Mouse (Mus musculus): ENCODE measurements around the gene Kifc5b. TPM values are rescaled to one million over a fixed set of nuclear protein-coding genes. Genes with fewer than 3 reads are reported as not detected.

The Kifc5b gene
- polyA plus RNA-seq, 1 experiment from 2014 or later, result 5.1 TPM

DNA sequence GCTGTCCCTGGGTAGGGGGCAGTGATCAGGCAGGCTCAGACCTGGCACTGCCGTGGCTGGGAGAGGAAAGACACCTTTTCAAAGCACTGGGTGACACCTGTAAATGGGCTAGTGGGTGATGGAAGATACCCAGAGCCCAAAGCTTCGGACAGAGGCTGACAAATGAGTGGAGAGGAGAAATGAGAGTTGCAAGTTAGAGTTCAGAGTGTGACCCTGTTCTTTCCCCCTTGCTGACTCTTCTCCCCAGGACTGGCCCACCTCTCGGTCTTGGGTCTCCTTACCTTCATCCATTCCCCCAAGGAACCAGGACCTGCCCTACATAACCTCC is 23.0 kb downstream of the Kifc5b start:
- peak overlapping the region; percentile 68 for H3K4me3 ChIP-seq (replicated peaks)
- H3K9ac ChIP-seq, result peak overlapping the region; percentile 72
- no peak for ATAC-seq
- H3K4me2 ChIP-seq (replicated peaks), result peak overlapping the region; percentile 88
- peaks cover 7% of the 10 kb centered on the region; the same call in 1 of the 2 replicates for H3K36me3 ChIP-seq
- H3K27ac ChIP-seq, result peak overlapping the region; percentile 93
- H3K9me3 ChIP-seq, result no peaks in the 10 kb centered on the region
- WGBS, result 4% methylated on average over 3 of the region's 3 CpGs
- H3K4me1 ChIP-seq (replicated peaks), result peaks cover 25% of the 10 kb centered on the region
- no peaks in the 10 kb centered on the region for H3K27me3 ChIP-seq (replicated peaks)

- Histone ChIP-seq H3K27ac (peak within 1 kb of the TSS; percentile 93), H3K4me3 (replicated peaks) (peak within 1 kb of the TSS; percentile 68), H3K4me1 (replicated peaks) (peaks cover 30% of the 10 kb centered on the region), H3K27me3 (replicated peaks) (no peaks in the 10 kb centered on the region), H3K9me3 (no peaks in the 10 kb centered on the region), H3K4me2 (replicated peaks) (peak within 1 kb of the TSS; percentile 88), H3K9ac (peak within 1 kb of the TSS; percentile 72), H3K36me3 (no peaks in the 10 kb centered on the region)
- 6% methylated on average over 21 of the region's 24 CpGs for WGBS
- ATAC-seq, result no peak
Observed at GRCm38 (mm10) chr17:26941031-26941789, 24.3 kb downstream of the Kifc5b start, which contains the start of gene Syngap1. TSS of gene Syngap1 (plus strand) at chr17:26941253.

GRCm38 (mm10) chr17:26941841-26942570 is 25.1 kb downstream of the Kifc5b start:
- peak overlapping the region; percentile 36 for H3K27ac ChIP-seq
- peak overlapping the region; percentile 39 for H3K4me3 ChIP-seq (replicated peaks)
- no peaks in the 10 kb centered on the region for H3K36me3 ChIP-seq
- H3K9me3 ChIP-seq, result no peaks in the 10 kb centered on the region
- H3K4me2 ChIP-seq (replicated peaks), result peak overlapping the region; percentile 88
- H3K4me1 ChIP-seq (replicated peaks), result peaks cover 37% of the 10 kb centered on the region
- ATAC-seq, result no peak
- peak overlapping the region; percentile 37 for H3K9ac ChIP-seq
- H3K27me3 ChIP-seq (replicated peaks), result no peaks in the 10 kb centered on the region
- 20% methylated on average over 4 of the region's 4 CpGs for WGBS

- H3K9ac ChIP-seq, result peak overlapping the region; percentile 54
- H3K36me3 ChIP-seq, result no peaks in the 10 kb centered on the region
- WGBS, result 32% methylated on average over 13 of the region's 13 CpGs
- peak overlapping the region; percentile 24 for H3K27ac ChIP-seq
- peaks cover 40% of the 10 kb centered on the region for H3K4me1 ChIP-seq (replicated peaks)
- H3K27me3 ChIP-seq (replicated peaks), result no peaks in the 10 kb centered on the region
- peak overlapping the region; percentile 85 for H3K4me2 ChIP-seq (replicated peaks)
- H3K4me3 ChIP-seq (replicated peaks), result peak overlapping the region; percentile 39
- no peaks in the 10 kb centered on the region for H3K9me3 ChIP-seq
- ATAC-seq, result no peak
Observed at GRCm38 (mm10) chr17:26945824-26946495, 29.1 kb downstream of the Kifc5b start.

- WGBS, result 4% methylated on average over 36 of the region's 37 CpGs
- Histone ChIP-seq H3K4me3 (replicated peaks) (peak overlapping the region; percentile 39), H3K9me3 (no peaks in the 10 kb centered on the region), H3K36me3 (no peaks in the 10 kb centered on the region), H3K9ac (peak overlapping the region; percentile 54), H3K27ac (peak overlapping the region; percentile 24), H3K27me3 (replicated peaks) (no peaks in the 10 kb centered on the region), H3K4me2 (replicated peaks) (peak overlapping the region; percentile 85), H3K4me1 (replicated peaks) (peaks cover 42% of the 10 kb centered on the region)
- peak; percentile 57 for ATAC-seq
Observed at GRCm38 (mm10) chr17:26946567-26946966, 29.7 kb downstream of the Kifc5b start.

GRCm38 (mm10) chr17:26947231-26948100 is 30.6 kb downstream of the Kifc5b start:
- Histone ChIP-seq H3K9me3 (no peaks in the 10 kb centered on the region), H3K4me3 (replicated peaks) (no peak overlapping the region), H3K4me2 (replicated peaks) (peak overlapping the region; percentile 85), H3K36me3 (no peaks in the 10 kb centered on the region), H3K27ac (peak overlapping the region; percentile 24; the same call in 1 of the 2 replicates), H3K27me3 (replicated peaks) (no peaks in the 10 kb centered on the region), H3K4me1 (replicated peaks) (peaks cover 51% of the 10 kb centered on the region), H3K9ac (peak overlapping the region; percentile 54; the same call in 1 of the 2 replicates)
- 66% methylated on average over 12 of the region's 12 CpGs for WGBS
- ATAC-seq, result no peak

- peaks cover 61% of the 10 kb centered on the region for H3K4me1 ChIP-seq (replicated peaks)
Observed at GRCm38 (mm10) chr17:26948316-26949050, 31.6 kb downstream of the Kifc5b start.

GRCm38 (mm10) chr17:26949051-26949577 is 32.2 kb downstream of the Kifc5b start:
- H3K9me3 ChIP-seq, result no peaks in the 10 kb centered on the region
- H3K4me3 ChIP-seq (replicated peaks), result peak overlapping the region; percentile 69
- H3K9ac ChIP-seq, result peak overlapping the region; percentile 71; the same call in 1 of the 2 replicates
- no peaks in the 10 kb centered on the region for H3K27me3 ChIP-seq (replicated peaks)
- no peaks in the 10 kb centered on the region for H3K36me3 ChIP-seq
- peak overlapping the region; percentile 60 for H3K27ac ChIP-seq
- WGBS, result 12% methylated on average over 13 of the region's 14 CpGs
- H3K4me2 ChIP-seq (replicated peaks), result peak overlapping the region; percentile 98
- H3K4me1 ChIP-seq (replicated peaks), result peaks cover 67% of the 10 kb centered on the region
- peak; percentile 39; the same call in 1 of the 2 replicates for ATAC-seq

More at GRCm38 (mm10) chr17:26948316-26949050, 31.6 kb downstream of the Kifc5b start:
- ATAC-seq, result peak; percentile 9; the same call in 1 of the 2 replicates
- Histone ChIP-seq H3K27ac (peak overlapping the region; percentile 60), H3K9me3 (no peaks in the 10 kb centered on the region), H3K27me3 (replicated peaks) (no peaks in the 10 kb centered on the region), H3K9ac (peak overlapping the region; percentile 71), H3K36me3 (no peaks in the 10 kb centered on the region), H3K4me3 (replicated peaks) (peak overlapping the region; percentile 69), H3K4me2 (replicated peaks) (peak overlapping the region; percentile 98)
- 1% methylated on average over 43 of the region's 87 CpGs for WGBS

DNA sequence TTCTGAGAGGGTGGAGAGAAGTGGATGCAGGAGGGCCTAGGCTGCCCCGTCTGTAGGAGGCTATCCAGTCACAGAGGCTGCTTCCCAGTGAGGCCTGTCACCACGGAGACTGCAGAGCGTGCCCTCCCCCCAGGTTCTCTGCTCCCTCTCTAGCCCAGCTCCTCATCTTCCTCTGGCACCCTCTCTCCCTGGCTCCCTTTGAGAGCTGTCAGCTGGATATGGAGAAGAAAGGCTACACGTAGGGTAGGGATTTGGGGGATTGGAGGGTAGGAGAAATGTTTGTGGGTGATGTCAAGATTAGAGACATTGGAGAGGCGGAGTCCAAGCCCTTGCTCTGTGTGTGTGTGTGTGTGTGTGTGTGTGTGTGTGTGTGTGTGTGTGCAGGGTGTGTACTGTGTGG is 33.0 kb downstream of the Kifc5b start:
- peak overlapping the region; percentile 98 for H3K4me2 ChIP-seq (replicated peaks)
- no peaks in the 10 kb centered on the region for H3K9me3 ChIP-seq
- H3K36me3 ChIP-seq, result no peaks in the 10 kb centered on the region
- H3K27me3 ChIP-seq (replicated peaks), result no peaks in the 10 kb centered on the region
- peaks cover 67% of the 10 kb centered on the region for H3K4me1 ChIP-seq (replicated peaks)
- WGBS, result 55% methylated on average over 5 of the region's 5 CpGs
- no peak for ATAC-seq
- 0 out of 2 replicates have a peak overlapping the region, but pooled peaks have one; percentile 60 for H3K27ac ChIP-seq
- H3K9ac ChIP-seq, result 0 out of 2 replicates have a peak overlapping the region, but pooled peaks have one; percentile 71
- H3K4me3 ChIP-seq (replicated peaks), result no peak overlapping the region

DNA sequence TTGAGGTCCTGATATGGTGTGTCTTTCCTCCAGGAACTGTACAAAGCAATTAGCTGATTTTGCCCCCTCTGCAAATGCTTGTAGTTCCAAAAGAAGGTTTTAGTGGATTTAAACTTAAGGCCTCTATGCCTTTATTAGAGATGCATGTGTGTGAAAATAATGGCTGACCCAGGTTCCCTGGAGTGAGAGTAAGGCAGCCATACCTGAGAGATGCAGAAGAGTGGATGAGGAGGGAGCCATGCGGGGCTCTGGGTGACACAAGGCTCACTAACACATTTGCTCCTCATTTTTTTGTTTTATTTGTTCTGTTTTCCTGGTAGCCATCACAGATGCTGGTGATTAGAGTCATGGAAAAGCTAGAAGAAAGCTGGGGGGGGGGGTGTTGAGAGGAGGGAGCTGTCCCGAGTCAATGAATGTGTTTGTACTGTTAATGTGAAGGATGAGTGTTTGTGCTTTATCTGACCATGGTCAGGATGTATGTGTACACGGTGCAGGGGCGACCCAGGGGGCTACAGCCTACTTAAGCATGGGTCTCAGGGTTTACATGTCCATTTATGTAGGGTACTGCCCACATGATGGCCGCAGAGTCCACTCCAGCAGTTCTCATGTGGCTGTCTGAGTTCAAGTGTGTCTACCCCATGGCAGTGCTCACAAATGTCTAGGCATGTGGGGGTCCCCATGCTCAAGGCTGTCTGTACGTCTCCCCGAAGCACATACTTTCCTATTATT is 33.8 kb downstream of the Kifc5b start:
- no peak overlapping the region for H3K27ac ChIP-seq

More for the DNA sequence above, 33.8 kb downstream of the Kifc5b start:
- H3K4me2 ChIP-seq (replicated peaks), result peak overlapping the region; percentile 58
- H3K4me1 ChIP-seq (replicated peaks), result peaks cover 67% of the 10 kb centered on the region
- H3K36me3 ChIP-seq, result no peaks in the 10 kb centered on the region
- peak overlapping the region; percentile 28 for H3K4me3 ChIP-seq (replicated peaks)
- H3K27me3 ChIP-seq (replicated peaks), result no peaks in the 10 kb centered on the region
- peak overlapping the region; percentile 2; the same call in 1 of the 2 replicates for H3K9ac ChIP-seq
- 38% methylated on average over 7 of the region's 7 CpGs for WGBS
- H3K9me3 ChIP-seq, result no peaks in the 10 kb centered on the region
- no peak for ATAC-seq

Data from intestine, embryonic 15.5 days (tissue).